Mouse (Mus musculus): ENCODE results near the gene Klhl20. TPM values are rescaled to one million over a fixed set of nuclear protein-coding genes. Genes with fewer than 3 reads are reported as not detected.

The Klhl20 gene
- polyA plus RNA-seq, 1 experiment, result not detected

- WGBS, result 92% methylated on average over 7 of the region's 7 CpGs
- Histone ChIP-seq H3K27ac (ENCODE audit: insufficient read depth, low read depth, low read length) (no peak overlapping the region), H3K4me1 (ENCODE audit: control insufficient read depth, insufficient read depth, low read length) (no peaks in the 10 kb centered on the region), H3K4me3 (ENCODE audit: insufficient read depth, low read depth, low read length) (no peak overlapping the region)
- TF ChIP-seq CTCF (IDR thresholded peaks at IDR 0.05; ENCODE audit: insufficient read depth, low read depth, low read length), result no peak
- no peak for TF ChIP-seq POLR2A (IDR thresholded peaks at IDR 0.05; ENCODE audit: insufficient read depth, low read depth, low read length)
Measured at GRCm38 (mm10) chr1:161041261-161042020, 89.9 kb downstream of the Klhl20 start.

GRCm38 (mm10) chr1:161040855-161041254 is 90.5 kb downstream of the Klhl20 start:
- Histone ChIP-seq H3K27ac (ENCODE audit: insufficient read depth, low read depth, low read length) (no peak overlapping the region), H3K4me1 (ENCODE audit: control insufficient read depth, insufficient read depth, low read length) (no peaks in the 10 kb centered on the region), H3K4me3 (ENCODE audit: insufficient read depth, low read depth, low read length) (no peak overlapping the region)
- TF ChIP-seq CTCF (IDR thresholded peaks at IDR 0.05; ENCODE audit: insufficient read depth, low read depth, low read length), result no peak
- TF ChIP-seq POLR2A (IDR thresholded peaks at IDR 0.05; ENCODE audit: insufficient read depth, low read depth, low read length), result no peak

GRCm38 (mm10) chr1:161040426-161040770 is 90.9 kb downstream of the Klhl20 start:
- TF ChIP-seq POLR2A (IDR thresholded peaks at IDR 0.05; ENCODE audit: insufficient read depth, low read depth, low read length) (no peak), CTCF (IDR thresholded peaks at IDR 0.05; ENCODE audit: insufficient read depth, low read depth, low read length) (no peak)
- no peaks in the 10 kb centered on the region for H3K4me1 ChIP-seq (ENCODE audit: control insufficient read depth, insufficient read depth, low read length)
- 60% methylated on average over 1 of the region's 1 CpGs for WGBS
- H3K4me3 ChIP-seq (ENCODE audit: insufficient read depth, low read depth, low read length), result no peak overlapping the region
- H3K27ac ChIP-seq (ENCODE audit: insufficient read depth, low read depth, low read length), result no peak overlapping the region

GRCm38 (mm10) chr1:161039741-161040425 is 91.4 kb downstream of the Klhl20 start:
- Histone ChIP-seq H3K4me3 (ENCODE audit: insufficient read depth, low read depth, low read length) (no peak overlapping the region), H3K4me1 (ENCODE audit: control insufficient read depth, insufficient read depth, low read length) (no peaks in the 10 kb centered on the region), H3K27ac (ENCODE audit: insufficient read depth, low read depth, low read length) (no peak overlapping the region; the same call in 1 of the 2 replicates)
- no peak for TF ChIP-seq CTCF (IDR thresholded peaks at IDR 0.05; ENCODE audit: insufficient read depth, low read depth, low read length)
- no peak for TF ChIP-seq POLR2A (IDR thresholded peaks at IDR 0.05; ENCODE audit: insufficient read depth, low read depth, low read length)
- WGBS, result 33% methylated on average over 3 of the region's 3 CpGs

- WGBS, result 16% methylated on average over 3 of the region's 3 CpGs
- no peak for TF ChIP-seq CTCF (IDR thresholded peaks at IDR 0.05; ENCODE audit: insufficient read depth, low read depth, low read length)
- no peak for TF ChIP-seq POLR2A (IDR thresholded peaks at IDR 0.05; ENCODE audit: insufficient read depth, low read depth, low read length)
- H3K4me1 ChIP-seq (ENCODE audit: control insufficient read depth, insufficient read depth, low read length), result no peaks in the 10 kb centered on the region
- no peak overlapping the region for H3K4me3 ChIP-seq (ENCODE audit: insufficient read depth, low read depth, low read length)
- H3K27ac ChIP-seq (ENCODE audit: insufficient read depth, low read depth, low read length), result no peak overlapping the region
Measured at GRCm38 (mm10) chr1:161038968-161039721, 92.2 kb downstream of the Klhl20 start.

Other genes with a start within 250 kb of the Klhl20 start
- 41.4 TPM in 1 of 2 replicates, not detected in the other for gene Rc3h1, start 225.1 kb downstream of the Klhl20 start, polyA plus RNA-seq (2012; ENCODE audit: insufficient read depth, insufficient read length, low replicate concordance, missing spikeins)
- gene Serpinc1, start 152.9 kb downstream of the Klhl20 start, polyA plus RNA-seq (2012; ENCODE audit: insufficient read depth, insufficient read length, low replicate concordance, missing spikeins), result not detected in 2 replicates
- not detected in 2 replicates for gene Zbtb37, start 96.7 kb downstream of the Klhl20 start, polyA plus RNA-seq (2012; ENCODE audit: insufficient read depth, insufficient read length, low replicate concordance, missing spikeins)
- gene Dars2, start 60.9 kb downstream of the Klhl20 start, polyA plus RNA-seq (2012; ENCODE audit: insufficient read depth, insufficient read length, low replicate concordance, missing spikeins), result not detected in 2 replicates
- not detected in 2 replicates for gene Cenpl, start 60.8 kb downstream of the Klhl20 start, polyA plus RNA-seq (2012; ENCODE audit: insufficient read depth, insufficient read length, low replicate concordance, missing spikeins)
- gene Ankrd45, start 11.2 kb upstream of the Klhl20 start, polyA plus RNA-seq (2012; ENCODE audit: insufficient read depth, insufficient read length, low replicate concordance, missing spikeins), result not detected in 2 replicates
- gene Tex50, start 27.8 kb upstream of the Klhl20 start, polyA plus RNA-seq (2012; ENCODE audit: insufficient read depth, insufficient read length, low replicate concordance, missing spikeins), result not detected in 2 replicates
- 347 TPM in 1 of 2 replicates, not detected in the other for gene Prdx6, start 119.7 kb upstream of the Klhl20 start, polyA plus RNA-seq (2012; ENCODE audit: insufficient read depth, insufficient read length, low replicate concordance, missing spikeins)

Measured in olfactory bulb, adult 2 months (tissue).